Mouse (Mus musculus) cerebellum, adult 2 months (tissue): ENCODE results near the gene Pecam1.

ENCODE experiments used
- CTCF ChIP-seq: fragments of 200-500 bp; IDR thresholded peaks from 2 replicates; pipeline ENCODE4 v1.5.1; 2011; ENCODE audit warnings: low read depth, mild to moderate bottlenecking, control low read depth, low read length, moderate library complexity, borderline replicate concordance; ENCODE audit not compliant: insufficient read depth
- POLR2A ChIP-seq: fragments of 200-500 bp; IDR thresholded peaks from 2 replicates; pipeline ENCODE4 v1.6.1; 2011; ENCODE audit warnings: low read length, control low read depth, borderline replicate concordance; ENCODE audit not compliant: insufficient read depth

DNA sequence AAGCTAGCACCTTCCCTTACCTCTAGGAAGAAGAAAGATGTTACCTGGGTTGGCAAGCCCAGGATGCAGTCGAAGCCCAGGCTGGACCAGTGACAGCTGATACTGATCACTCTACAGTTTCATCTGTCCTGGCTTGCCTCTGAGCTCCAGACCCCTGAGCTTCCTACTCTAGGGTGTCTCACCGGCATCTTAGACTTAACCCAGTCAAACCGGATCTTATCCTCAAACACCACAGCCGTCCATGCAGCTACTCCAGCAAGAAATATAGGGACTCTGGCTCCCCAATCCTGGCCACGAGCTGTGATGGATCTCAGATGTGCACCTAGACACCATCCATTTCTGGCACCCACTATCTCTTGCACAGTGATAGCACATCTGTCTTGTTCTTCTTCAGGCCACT lies 74.6 kb downstream of the Pecam1 start:
- TF ChIP-seq CTCF: no peak
- TF ChIP-seq POLR2A: no peak
